Mouse (Mus musculus): ENCODE results near the gene Ptprt. TPM values are rescaled to one million over a fixed set of nuclear protein-coding genes. Genes with fewer than 3 reads are reported as not detected.
"Not testable (repeated sequence)": the region's sequence is repeated elsewhere in the genome, so short reads cannot be mapped to it uniquely, and the experiment has no call there.

The Ptprt gene
- polyA plus RNA-seq, 1 experiment from 2014 or later: 0.48 TPM

DNA sequence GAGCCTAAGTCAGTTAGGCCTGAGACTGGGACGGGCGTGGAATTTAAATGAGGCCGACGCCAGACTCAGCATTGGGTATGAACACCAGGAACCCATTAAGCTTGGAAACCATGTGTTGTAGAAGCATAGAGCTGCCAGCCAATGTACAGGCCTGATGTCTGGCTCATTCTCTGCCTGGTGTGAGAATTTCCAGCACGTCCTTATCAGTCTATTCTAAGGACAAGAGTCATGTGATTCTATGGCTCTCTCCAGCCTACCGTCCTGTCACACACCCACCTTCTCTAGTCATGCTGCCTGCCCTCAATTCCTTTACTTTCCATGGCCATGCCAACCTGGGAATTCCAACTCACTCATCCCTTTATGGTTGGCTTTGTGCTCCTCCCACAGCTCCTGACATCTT lies 450.4 kb downstream of the Ptprt start:
- H3K4me1 ChIP-seq (replicated peaks): no peaks in the 10 kb centered on the region
- no peaks in the 10 kb centered on the region for H3K9me3 ChIP-seq (replicated peaks)
- H3K36me3 ChIP-seq (replicated peaks): no peaks in the 10 kb centered on the region
- no peaks in the 10 kb centered on the region for H3K27me3 ChIP-seq
- no peak overlapping the region for H3K4me3 ChIP-seq (replicated peaks)
- H3K27ac ChIP-seq (replicated peaks): no peak overlapping the region
- whole genome bisulfite sequencing (ENCODE audit: insufficient replicate concordance): 73% methylated on average over 6 of the region's 6 CpGs
- no peak overlapping the region for H3K9ac ChIP-seq
- H3K4me2 ChIP-seq: no peak overlapping the region
- no peak for ATAC-seq (ENCODE audit: insufficient read depth)

DNA sequence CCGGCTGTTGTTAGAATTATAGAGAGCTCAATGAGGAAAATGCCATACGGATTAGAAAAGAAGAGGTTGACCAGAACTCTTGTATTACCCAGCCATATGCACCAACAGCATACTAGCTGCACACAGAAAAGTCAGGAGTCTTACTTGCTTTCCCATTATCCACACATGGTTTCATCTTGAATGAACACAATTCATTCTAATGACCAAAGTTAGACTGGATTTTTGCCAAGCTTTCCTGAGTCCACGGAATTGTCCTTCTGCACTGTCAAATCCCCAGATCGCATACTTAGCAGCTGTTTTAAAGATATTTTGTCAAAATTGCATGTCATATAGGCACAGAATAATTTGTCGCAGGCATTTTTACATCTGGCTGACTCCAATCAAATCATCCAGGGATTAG lies 463.6 kb downstream of the Ptprt start:
- H3K27me3 ChIP-seq: no peaks in the 10 kb centered on the region
- H3K4me2 ChIP-seq: no peak overlapping the region
- H3K9me3 ChIP-seq (replicated peaks): no peaks in the 10 kb centered on the region
- no peaks in the 10 kb centered on the region for H3K4me1 ChIP-seq (replicated peaks)
- no peaks in the 10 kb centered on the region for H3K36me3 ChIP-seq (replicated peaks)
- no peak for ATAC-seq (ENCODE audit: insufficient read depth)
- H3K9ac ChIP-seq: no peak overlapping the region
- WGBS (ENCODE audit: insufficient replicate concordance): 66% methylated on average over 5 of the region's 5 CpGs
- H3K27ac ChIP-seq (replicated peaks): no peak overlapping the region
- no peak overlapping the region for H3K4me3 ChIP-seq (replicated peaks)

DNA sequence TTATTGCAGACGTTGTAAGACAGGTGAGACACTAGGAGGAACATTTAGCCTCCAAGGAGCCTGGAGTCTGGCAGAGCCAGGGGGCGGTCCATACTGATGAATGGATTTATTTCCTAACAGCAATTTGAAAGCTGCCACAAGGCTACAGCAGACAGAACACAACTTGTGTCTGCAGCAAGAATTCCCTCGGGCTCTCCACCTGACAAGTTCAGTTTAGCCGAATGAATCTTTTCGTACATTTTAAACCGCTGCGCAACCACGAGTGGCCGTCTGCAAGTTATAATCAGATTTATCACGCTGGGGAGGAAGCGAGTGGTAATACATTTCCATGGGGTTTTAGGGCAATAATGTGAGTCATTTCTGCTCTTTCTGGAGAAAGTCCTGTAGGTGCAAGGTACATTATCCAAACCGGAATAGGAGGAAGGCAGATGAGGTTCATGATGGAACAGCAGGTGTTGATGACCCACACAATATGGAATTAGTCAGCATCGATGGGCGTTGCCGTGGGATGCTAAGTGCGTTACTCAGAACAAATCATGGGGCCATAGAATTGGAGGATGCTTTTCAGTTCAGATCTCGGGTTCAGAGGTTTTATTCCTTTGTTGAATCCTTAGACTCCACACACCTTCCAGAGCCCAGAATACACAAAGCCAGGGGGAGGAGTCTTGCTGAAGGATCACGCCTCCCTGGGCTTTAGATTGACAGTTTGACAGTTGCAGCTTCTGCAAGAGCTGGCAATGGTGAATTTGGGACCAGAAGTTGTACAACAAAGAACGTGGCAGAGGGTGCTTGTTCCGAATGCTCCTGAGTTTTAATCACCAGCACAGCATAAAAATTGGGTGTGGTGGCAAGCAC lies 478.1 kb downstream of the Ptprt start:
- H3K36me3 ChIP-seq (replicated peaks): no peaks in the 10 kb centered on the region
- 66% methylated on average over 20 of the region's 20 CpGs for WGBS (ENCODE audit: insufficient replicate concordance)
- no peaks in the 10 kb centered on the region for H3K9me3 ChIP-seq (replicated peaks)
- H3K27me3 ChIP-seq: no peaks in the 10 kb centered on the region
- no peaks in the 10 kb centered on the region for H3K4me1 ChIP-seq (replicated peaks)
- no peak overlapping the region for H3K9ac ChIP-seq
- no peak for ATAC-seq (ENCODE audit: insufficient read depth)
- no peak overlapping the region for H3K4me3 ChIP-seq (replicated peaks)
- H3K4me2 ChIP-seq: no peak overlapping the region
- no peak overlapping the region for H3K27ac ChIP-seq (replicated peaks)

DNA sequence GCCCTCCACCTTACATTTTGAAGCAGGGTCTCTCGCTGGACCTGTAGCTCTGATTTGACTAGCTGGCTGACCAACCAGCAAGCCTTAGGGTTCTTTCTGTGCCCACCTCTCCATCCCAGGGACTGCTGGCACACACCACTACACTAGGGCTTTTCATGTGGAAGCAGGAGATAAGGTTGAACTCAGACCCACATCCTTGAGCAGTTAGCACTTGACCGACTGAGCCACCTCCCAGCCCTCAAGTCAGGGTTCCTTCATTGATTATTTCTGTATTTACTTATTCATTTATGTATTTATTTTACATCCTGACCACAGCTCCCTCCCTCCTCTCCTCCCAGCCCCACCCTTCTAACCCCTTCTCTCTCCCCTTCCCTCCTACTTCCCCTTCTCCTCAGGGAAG lies 479.1 kb downstream of the Ptprt start:
- Histone ChIP-seq H3K9ac (no peak overlapping the region), H3K4me2 (no peak overlapping the region), H3K4me1 (replicated peaks) (no peaks in the 10 kb centered on the region), H3K36me3 (replicated peaks) (no peaks in the 10 kb centered on the region), H3K9me3 (replicated peaks) (no peaks in the 10 kb centered on the region), H3K4me3 (replicated peaks) (no peak overlapping the region), H3K27me3 (no peaks in the 10 kb centered on the region), H3K27ac (replicated peaks) (no peak overlapping the region)
- ATAC-seq (ENCODE audit: insufficient read depth): no peak
- 71% methylated on average over 2 of the region's 2 CpGs for WGBS (ENCODE audit: insufficient replicate concordance)

DNA sequence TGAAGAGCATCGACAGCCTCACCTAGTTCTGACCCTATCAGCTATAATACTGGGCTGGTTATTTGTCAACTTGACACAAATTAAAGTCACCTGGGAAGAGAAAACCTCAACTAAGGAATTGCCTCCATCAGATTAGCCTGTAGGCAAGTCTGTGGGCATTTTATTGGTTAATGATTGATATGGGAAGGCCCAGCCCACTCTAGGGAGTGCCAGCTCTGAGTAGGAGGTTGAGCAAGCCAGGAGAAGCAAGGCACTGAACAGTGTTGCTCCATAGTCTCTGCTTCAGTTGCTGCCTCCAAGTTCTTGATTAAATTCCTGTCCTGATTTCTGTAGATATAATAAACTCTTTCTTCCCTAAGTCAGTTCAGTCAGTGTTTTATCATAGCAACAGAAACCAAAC lies 488.4 kb downstream of the Ptprt start:
- Histone ChIP-seq H3K9ac (no peak overlapping the region), H3K36me3 (replicated peaks) (no peaks in the 10 kb centered on the region), H3K27ac (replicated peaks) (no peak overlapping the region), H3K4me2 (no peak overlapping the region), H3K27me3 (no peaks in the 10 kb centered on the region), H3K9me3 (replicated peaks) (no peaks in the 10 kb centered on the region), H3K4me3 (replicated peaks) (no peak overlapping the region), H3K4me1 (replicated peaks) (no peaks in the 10 kb centered on the region)
- no peak for ATAC-seq (ENCODE audit: insufficient read depth)
- WGBS (ENCODE audit: insufficient replicate concordance): 38% methylated on average over 1 of the region's 1 CpGs

DNA sequence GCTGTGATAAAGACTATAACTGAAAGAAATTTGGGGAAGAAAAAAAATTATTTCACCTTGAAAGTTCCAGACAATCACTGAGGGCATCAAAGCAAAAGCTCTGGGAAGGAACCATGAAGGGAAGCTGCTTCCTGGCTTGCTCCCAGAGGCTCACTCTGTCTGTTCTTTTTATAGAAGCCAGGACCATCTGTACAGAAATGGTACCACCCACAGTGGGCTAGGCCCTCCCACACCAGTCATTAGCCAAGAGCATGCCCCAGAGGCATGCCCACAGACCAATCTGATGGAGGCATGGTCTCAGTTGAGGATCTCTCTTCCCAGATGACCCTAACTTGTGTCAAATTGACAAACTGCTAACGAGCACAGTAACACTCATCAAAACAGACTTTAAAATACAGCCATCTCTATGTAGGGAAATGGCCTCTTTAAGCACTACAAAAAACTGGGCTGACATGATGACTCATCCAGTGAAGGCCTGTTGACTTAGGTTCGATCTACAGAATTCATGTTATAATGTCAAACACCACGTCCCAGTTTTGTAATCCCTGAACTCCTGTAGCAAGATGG lies 519.0 kb downstream of the Ptprt start:
- WGBS (ENCODE audit: insufficient replicate concordance): 62% methylated on average over 3 of the region's 3 CpGs

DNA sequence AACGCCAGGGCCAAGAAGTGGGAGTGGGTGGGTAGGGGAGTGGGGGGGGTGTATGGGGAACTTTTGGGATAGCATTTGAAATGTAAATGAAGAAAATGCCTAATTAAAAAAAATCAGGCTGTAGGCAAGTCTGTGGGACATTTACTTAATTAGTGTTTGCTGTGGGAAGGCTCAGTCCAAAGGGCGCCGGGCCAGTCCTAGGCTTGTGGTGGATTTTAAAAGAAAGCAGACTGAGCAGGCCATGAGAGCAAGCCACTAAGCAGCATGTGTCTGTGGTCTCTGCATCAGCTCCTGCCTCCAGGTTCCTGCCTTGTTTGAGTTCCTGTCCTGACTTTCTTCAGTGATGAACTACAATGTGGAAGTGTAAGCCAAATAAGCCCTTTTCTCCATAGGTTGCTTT lies 524.8 kb downstream of the Ptprt start:
- not testable (repeated sequence) for H3K9me3 ChIP-seq (replicated peaks)

More for the DNA sequence above, 519.0 kb downstream of the Ptprt start:
- Histone ChIP-seq H3K9me3 (replicated peaks) (no peaks in the 10 kb centered on the region; the same call in 1 of the 2 replicates), H3K4me3 (replicated peaks) (no peak overlapping the region), H3K9ac (no peak overlapping the region), H3K36me3 (replicated peaks) (no peaks in the 10 kb centered on the region), H3K4me1 (replicated peaks) (no peaks in the 10 kb centered on the region), H3K4me2 (no peak overlapping the region), H3K27me3 (no peaks in the 10 kb centered on the region), H3K27ac (replicated peaks) (no peak overlapping the region)
- ATAC-seq (ENCODE audit: insufficient read depth): no peak

DNA sequence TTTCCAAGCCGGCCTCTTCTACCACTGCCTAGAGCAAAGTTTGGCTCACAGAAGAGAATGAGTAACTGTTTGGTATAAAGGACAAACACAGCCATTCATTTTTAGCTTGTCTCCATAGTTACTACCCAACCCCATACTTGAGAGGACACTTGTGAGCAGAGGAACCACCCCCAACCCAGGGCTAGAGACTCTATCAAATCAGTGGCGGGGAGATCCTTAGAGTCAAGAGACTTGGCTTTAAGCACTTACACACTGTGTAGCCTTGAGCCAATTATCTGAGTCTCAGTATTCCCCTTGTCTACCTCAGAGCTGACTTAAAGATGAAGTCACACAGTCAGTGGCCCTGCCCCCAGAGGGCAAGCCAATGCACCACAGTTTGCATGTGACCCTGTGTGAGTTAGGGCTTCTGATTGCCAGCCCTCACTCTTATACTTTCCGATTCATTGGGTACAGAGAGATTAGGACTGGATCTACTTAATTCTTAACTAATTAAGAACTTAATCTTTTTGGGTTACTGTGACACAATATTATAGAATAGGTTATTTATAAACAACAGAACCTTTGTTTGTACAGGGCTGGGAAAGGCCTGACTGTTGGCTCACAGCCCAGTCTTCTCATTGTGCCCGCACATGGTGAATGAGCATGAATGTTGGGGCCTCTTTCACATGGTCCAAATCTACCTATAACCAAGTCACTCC lies 529.2 kb downstream of the Ptprt start:
- H3K27ac ChIP-seq (replicated peaks): no peak overlapping the region
- no peak overlapping the region for H3K9ac ChIP-seq
- no peaks in the 10 kb centered on the region for H3K4me1 ChIP-seq (replicated peaks)
- H3K9me3 ChIP-seq (replicated peaks): no peaks in the 10 kb centered on the region
- WGBS (ENCODE audit: insufficient replicate concordance): 71% methylated on average over 4 of the region's 4 CpGs
- no peak for ATAC-seq (ENCODE audit: insufficient read depth)
- no peak overlapping the region for H3K4me2 ChIP-seq
- no peaks in the 10 kb centered on the region for H3K27me3 ChIP-seq
- no peak overlapping the region for H3K4me3 ChIP-seq (replicated peaks)
- H3K36me3 ChIP-seq (replicated peaks): no peaks in the 10 kb centered on the region

More for the DNA sequence above, 524.8 kb downstream of the Ptprt start:
- not testable (repeated sequence) for H3K4me2 ChIP-seq; H3K27me3 ChIP-seq; H3K4me1 ChIP-seq (replicated peaks); H3K36me3 ChIP-seq (replicated peaks); ATAC-seq (ENCODE audit: insufficient read depth); H3K27ac ChIP-seq (replicated peaks); H3K9ac ChIP-seq; H3K4me3 ChIP-seq (replicated peaks)
- 76% methylated on average over 3 of the region's 3 CpGs for WGBS (ENCODE audit: insufficient replicate concordance)

DNA sequence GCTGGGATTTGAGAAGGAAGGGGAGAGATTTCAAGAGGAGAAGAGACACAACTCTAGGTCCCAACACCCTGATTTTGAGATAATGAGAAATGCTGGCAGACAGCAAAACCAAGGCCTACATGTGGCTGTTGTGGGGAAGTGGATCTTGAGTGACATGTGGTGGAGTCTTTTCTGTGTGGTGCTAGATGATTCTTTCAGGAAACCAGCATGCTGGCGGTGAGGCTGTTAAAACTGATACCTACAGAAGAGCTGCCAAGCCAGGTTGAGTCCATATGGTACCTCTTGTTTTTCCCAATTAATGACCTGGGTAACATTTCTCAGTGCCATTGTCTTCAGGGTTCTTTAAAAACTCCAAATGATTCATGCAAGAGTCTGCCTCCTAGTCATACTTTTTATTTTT lies 531.1 kb downstream of the Ptprt start:
- no peak overlapping the region for H3K9ac ChIP-seq
- H3K4me3 ChIP-seq (replicated peaks): no peak overlapping the region
- H3K9me3 ChIP-seq (replicated peaks): no peaks in the 10 kb centered on the region
- no peaks in the 10 kb centered on the region for H3K36me3 ChIP-seq (replicated peaks)
- H3K27me3 ChIP-seq: no peaks in the 10 kb centered on the region
- no peak for ATAC-seq (ENCODE audit: insufficient read depth)
- H3K27ac ChIP-seq (replicated peaks): no peak overlapping the region
- WGBS (ENCODE audit: insufficient replicate concordance): 69% methylated on average over 1 of the region's 1 CpGs
- no peak overlapping the region for H3K4me2 ChIP-seq
- H3K4me1 ChIP-seq (replicated peaks): no peaks in the 10 kb centered on the region

DNA sequence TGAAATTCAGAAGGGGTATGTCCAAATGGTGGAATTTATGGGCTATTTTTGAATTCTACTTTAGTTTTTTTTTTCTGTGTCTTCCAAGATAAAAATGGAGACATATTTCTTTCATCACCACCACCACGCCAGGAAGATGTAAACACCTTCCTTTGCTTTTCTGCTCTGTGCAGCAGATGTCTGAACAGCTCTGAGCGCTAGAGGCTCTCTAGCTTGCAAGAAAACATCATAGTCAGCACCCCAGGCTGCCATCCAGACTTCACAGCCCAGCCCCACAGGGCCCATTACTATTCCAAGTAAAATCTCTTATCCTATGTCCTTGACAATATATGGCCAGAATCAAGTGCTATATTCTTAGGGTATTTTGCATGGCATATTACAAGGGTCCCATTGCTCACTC lies 542.9 kb downstream of the Ptprt start:
- Histone ChIP-seq H3K27ac (replicated peaks) (no peak overlapping the region), H3K9ac (no peak overlapping the region), H3K36me3 (replicated peaks) (no peaks in the 10 kb centered on the region), H3K4me2 (no peak overlapping the region), H3K4me1 (replicated peaks) (no peaks in the 10 kb centered on the region), H3K9me3 (replicated peaks) (no peaks in the 10 kb centered on the region), H3K4me3 (replicated peaks) (no peak overlapping the region), H3K27me3 (no peaks in the 10 kb centered on the region)
- WGBS (ENCODE audit: insufficient replicate concordance): 47% methylated on average over 2 of the region's 2 CpGs
- ATAC-seq (ENCODE audit: insufficient read depth): no peak

DNA sequence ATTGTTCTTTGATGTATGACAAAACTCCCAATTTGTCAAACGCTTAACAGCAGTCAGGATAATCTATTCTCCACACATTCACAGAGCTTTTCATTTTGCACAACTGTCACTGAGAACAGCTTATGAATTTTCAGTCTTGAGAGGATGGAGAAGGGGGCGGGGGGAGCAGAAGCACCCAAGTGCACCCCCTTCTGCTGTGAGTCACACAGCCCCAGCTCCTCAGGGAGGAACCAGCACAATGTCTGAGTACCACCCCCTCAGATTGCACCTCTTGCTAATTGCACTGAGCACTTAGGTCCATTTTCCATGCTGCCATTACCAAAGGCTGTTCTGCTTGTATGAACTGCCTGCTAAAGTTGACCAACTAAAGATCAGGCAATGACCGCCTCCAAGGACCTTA lies 578.6 kb downstream of the Ptprt start:
- Histone ChIP-seq H3K9me3 (replicated peaks) (no peaks in the 10 kb centered on the region), H3K27me3 (no peaks in the 10 kb centered on the region), H3K4me1 (replicated peaks) (no peaks in the 10 kb centered on the region), H3K4me2 (no peak overlapping the region), H3K36me3 (replicated peaks) (no peaks in the 10 kb centered on the region), H3K4me3 (replicated peaks) (no peak overlapping the region), H3K27ac (replicated peaks) (no peak overlapping the region), H3K9ac (no peak overlapping the region)
- ATAC-seq (ENCODE audit: insufficient read depth): no peak
- WGBS (ENCODE audit: insufficient replicate concordance): 64% methylated on average over 3 of the region's 3 CpGs

All from liver, embryonic 15.5 days (tissue).